Mouse (Mus musculus): ENCODE results near the gene Fam187b.
"Not testable (repeated sequence)": the region's sequence is repeated elsewhere in the genome, so short reads cannot be mapped to it uniquely, and the experiment has no call there.

Gene Fam187b

DNA sequence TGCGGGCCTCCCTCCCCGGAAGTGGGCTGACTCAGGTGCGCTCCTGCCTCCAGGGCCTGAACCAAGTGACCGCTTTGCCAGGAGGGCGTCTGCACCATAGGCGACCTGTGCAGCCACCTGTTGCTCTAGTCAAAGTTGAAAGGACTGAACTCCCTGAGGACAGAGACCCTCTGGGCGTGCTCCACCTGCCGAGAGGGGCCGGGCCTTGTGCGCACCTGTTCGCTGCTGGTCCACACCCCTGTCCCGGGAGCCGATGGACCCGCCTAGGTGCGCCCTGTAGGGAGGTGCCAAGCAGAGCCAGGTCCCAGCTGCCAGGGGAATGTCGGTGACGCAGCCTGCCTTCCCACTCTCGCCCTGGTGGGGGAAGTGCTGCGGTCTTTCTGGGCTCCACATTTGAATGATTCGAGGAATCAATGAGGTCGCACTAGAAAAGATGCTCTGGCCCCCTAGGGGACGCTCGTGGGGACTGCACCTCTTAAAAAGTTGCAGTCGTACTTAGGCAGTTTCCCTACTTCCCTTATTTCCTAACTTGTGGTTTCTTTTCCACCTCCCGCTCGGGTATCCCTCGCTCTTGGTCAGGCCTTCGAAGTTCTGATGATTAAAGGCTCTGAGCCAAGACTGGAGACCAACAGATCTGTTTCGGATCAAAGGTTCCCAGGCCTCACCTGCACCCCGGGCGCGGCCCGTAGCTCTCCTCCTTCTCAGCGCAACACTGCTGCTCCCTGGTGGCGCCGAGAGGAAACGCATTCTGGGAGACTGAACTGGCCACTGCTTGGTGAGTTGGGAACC is at the start of gene Fam187b:
TSS of gene Fam187b (plus strand) at position 290 of the 789 bp plus-strand sequence.
- DNase-seq (ENCODE audit: low spot score in 2 of 2): peak; percentile 72 to 84

DNA sequence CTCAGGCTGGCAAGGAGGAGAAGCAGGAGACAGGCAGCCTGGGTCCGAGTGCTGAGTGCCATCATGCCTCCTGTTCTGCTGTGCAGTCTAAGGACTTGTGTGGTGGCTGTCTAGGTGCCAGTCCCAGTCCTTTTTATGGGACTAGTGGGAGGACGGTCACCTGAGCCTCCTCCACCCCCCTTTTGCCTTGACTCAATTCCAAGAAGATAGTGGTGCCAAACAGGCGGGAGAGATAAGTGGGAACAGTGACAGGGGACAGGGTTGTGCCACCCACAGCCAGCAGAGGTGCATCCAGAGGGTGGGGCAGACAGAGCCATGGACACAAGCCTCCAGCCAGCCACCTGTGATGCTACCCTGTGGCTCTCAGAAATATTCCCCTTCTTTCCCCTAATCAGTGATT is 49.5 kb upstream of the Fam187b start:
- DNase-seq (ENCODE audit: low spot score in 2 of 2): peak in 1 of 2 experiments; percentile 8

DNA sequence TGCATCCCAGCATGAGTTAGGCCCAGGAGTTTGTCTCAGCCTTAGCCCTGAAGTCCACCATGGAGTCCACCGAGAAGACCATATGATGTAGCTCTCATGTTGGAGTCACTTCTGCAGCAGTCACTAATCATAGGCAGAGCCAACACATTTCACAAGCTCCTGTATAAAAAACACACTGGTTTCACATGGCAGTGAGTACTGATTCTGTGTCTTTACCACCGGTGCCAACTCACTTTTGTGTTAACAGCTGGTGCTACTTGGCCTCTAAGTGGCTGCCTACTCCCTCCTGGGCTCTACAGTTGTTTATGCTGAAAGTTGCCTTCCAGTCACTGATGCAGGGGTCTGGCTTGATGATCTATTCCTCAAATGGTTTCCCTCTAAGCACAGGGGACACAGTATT is 49.0 kb upstream of the Fam187b start, which contains the start of gene Hamp2:
TSS of gene Hamp2 (minus strand) at position 101 of the 400 bp plus-strand sequence.
- not testable (repeated sequence) for DNase-seq (ENCODE audit: low spot score in 2 of 2)

DNA sequence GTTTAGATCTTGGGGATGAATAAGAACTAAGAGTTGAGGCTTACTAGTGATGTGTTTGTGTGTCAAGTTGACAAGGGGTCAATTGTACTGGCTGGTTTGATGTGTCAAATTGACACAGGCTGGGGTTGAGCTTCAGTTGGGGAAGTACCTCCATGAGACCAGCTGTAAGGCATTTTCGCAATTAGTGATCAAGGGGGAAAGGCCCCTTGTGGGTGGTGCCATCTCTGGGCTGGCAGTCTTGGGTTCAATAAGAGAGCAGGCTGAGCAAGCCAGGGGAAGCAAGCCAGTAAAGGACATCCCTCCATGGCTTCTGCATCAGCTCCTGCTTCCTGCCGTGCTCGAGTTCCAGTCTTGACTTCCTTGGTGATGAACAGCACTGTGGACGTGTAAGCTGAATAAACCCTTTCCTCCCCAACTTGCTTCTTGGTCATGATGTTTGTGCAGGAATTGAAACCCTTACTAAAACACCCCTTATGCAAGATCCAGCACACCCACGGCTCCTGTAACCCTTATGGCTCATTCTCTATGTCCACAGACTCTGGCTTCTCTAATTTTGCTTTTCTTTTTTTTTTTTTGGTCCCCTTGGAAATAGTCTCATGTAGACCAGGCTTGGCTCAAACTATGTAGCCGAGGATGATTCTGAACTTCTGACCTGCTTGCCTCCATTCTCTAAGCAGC is 38.0 kb upstream of the Fam187b start:
- DNase-seq (ENCODE audit: low spot score in 2 of 2): not testable (repeated sequence)

DNA sequence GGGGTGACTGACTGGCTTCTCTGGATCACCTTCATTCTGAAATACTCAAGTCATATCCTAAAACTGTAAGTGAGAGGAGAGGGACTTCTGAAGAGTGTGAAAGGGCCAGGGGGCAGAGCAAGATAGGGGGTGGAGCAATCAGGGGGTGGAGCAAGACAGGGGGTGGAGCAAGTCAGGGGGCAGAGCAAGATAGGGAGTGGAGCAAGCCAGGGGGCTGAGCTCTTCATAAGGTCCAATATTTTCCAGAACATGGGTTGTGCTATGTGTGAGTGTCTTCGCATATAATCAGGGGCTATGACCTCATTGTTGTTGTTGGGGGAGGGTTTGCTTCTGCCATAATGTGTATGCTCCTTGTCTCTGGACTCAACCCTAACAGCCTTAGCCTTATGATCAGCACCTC is 33.5 kb upstream of the Fam187b start:
- DNase-seq (ENCODE audit: low spot score in 2 of 2): not testable (repeated sequence)

DNA sequence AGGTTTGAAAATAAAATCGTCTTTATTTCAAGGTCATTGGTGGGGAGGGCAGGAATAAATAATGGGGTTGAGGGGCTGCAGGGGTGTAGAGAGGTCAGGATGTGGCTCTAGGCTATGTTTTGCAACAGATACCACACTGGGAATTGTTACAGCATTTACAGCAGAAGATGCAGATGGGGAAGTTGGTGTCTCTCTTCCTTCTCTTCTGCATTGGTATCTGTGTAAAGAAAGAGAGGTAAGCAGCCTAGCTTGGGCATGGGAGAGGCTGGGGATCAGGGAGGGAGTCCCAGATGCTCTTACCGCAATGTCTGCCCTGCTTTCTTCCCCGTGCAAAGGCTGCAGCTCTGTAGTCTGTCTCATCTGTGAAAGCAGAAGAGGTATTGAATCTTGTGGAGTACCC is 31.2 kb upstream of the Fam187b start:
- DNase-seq (ENCODE audit: low spot score in 2 of 2): not testable (repeated sequence)

DNA sequence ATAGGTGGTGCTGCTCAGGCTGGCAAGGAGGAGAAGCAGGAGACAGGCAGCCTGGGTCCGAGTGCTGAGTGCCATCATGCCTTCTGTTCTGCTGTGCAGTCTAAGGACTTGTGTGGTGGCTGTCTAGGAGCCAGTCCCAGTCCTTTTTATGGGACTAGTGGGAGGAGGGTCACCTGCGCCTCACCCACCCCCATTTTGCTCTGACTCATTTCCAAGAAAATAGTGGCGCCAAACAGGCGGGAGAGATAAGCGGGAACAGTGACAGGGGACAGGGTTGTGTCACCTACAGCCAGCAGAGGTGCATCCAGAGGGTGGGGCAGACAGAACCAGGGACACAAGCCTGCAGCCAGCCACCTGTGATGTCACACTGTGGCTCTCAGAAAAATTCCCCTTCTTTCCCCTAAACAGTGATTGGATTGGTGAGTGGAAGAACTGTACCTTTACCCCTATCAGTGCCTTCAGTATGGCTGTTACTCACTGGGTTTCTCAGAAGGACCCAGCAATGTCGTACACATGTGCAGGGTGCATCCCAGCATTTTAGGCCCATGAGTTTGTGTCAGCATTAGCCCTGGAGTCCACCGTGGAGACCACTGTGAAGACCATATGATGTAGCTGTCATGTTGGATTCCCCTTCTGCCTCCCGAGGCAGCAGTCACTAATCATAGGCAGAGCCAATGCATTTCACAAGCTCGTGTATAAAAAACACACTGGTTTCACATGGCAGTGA is 29.5 kb upstream of the Fam187b start, which contains the start of gene Hamp:
TSS of gene Hamp (minus strand) at position 124 of the 727 bp plus-strand sequence.
- DNase-seq (ENCODE audit: low spot score in 2 of 2): no peak

DNA sequence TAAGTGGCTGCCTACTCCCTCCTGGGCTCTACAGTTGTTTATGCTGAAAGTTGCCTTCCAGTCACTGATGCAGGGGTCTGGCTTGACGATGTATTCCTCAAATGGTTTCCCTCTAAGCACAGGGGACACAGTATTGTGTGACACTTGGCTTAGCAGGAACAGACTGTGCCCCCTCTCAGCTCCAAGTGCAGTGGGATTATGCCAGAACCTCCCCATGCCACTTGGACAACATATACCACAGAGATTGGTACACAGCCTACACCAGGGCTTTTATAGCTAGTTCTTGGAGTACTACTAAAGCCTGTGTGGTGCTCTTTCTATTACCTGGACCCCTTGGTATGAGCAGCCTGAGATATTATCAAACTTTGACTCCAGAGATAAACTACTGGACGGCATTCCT is 28.9 kb upstream of the Fam187b start:
- DNase-seq (ENCODE audit: low spot score in 2 of 2): not testable (repeated sequence)

DNA sequence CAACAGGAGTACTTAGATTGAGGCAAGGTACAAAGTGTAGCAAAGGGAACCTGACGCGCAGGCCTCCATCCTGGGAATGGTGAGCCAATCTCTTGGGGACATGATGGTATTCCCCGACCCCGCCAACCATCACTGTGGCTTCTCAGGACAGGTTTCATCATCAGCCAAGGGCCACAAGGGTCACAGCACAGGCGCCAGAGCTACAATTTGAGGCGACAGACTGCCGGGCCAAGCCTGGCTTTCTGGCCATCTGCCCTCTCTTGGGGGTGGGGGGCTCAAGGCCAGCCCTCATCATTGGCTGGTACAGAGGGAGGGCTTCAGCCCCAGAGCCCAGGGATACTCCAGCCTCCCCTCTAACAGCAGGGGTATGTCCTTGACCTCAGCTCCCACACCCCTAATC is 28.1 kb upstream of the Fam187b start:
- not testable (repeated sequence) for DNase-seq (ENCODE audit: low spot score in 2 of 2)

DNA sequence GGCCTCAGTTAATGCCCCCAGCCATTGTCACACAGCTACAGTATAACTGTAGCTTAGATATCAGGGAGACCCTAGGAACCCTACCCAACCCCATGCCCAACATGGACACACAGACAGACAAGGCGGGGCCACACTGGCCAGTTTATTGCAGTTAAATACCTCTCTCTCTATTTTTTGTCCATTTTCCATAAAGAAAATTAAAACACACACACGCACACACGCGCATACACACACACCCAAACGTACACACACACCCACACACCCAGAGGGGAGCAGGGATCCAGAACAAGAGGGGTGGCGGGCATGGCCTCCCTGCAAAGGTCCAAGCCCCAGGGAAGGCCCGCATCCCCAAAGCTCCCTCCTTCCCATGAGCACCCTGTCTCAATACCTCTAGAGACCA is 27.7 kb upstream of the Fam187b start:
- DNase-seq (ENCODE audit: low spot score in 2 of 2): no peak

DNA sequence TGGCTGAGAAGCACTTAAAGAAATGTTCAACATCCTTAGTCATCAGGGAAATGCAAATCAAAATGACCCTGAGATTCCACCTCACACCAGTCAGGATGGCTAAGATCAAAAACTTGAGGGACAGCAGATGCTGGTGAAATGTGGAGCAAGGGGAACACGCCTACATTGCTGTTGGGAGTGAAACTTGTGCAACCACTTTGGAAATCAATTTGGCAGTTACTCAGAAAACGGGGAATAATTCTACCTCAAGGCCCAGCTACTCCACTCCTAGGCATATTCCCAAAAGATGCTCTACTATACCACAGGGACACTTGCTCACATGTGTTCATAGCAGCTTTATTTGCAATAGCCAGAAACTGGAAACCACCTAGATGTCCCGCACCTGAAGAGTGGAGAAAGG is 23.7 kb upstream of the Fam187b start:
- DNase-seq (ENCODE audit: low spot score in 2 of 2): not testable (repeated sequence)

DNA sequence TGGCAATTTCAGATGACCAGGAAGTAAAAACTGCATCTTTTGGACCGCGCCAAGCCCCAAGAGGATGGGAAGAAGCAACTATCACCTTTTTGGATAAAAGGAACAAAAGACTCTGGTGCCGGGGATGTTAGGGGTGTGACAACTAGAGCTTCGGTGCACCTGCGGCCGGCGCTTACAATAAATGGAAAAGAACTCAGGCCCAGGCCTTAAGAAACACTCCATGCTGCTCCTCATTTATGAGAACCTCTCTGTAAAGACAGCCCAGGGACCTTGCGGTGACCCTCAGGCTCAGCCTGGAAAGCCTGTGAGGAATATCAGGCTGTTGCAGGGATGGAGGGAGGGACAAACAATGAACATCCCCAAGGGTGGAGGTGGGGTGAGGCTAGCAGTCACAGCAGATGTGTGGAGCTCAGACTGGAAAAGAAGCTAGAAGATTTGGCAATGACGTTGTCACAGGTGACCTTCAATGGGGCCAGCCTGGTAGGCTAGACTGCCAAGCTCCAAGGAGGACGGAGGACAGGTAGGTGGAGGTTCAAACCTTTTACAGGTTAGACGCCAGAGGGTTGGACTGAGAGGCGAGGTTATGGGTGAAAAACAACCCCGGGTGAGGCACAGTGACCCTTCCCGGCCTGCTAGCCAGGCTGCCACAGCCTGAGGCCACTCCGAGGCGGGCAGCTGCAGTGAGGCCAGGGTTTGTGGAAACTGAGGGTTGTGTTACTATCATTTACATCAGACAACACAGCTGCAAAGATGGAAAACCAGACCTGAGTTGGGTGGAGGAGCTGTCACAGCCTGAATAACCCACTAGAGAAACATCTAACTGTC is 20.9 kb upstream of the Fam187b start:
- DNase-seq (ENCODE audit: low spot score in 2 of 2): no peak

DNA sequence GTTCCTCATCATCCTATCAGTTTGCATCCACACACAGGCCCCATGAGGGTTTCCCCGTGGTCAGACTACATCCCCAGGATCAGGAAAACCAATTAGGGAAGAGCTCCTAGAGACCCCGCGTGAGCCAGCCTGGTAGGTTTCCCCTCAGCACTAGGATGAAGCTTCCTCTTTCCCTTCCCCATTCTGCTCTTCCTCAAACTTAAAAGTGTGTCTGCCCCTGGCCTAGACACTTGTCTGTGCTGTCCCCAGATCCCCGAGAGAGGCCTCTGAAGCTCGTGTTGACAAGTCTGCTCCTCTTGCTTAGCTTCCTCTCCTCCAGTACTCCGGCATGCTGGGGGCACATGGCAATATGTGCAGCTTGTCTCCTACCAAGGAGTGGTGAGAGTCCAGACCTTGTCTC is 20.1 kb upstream of the Fam187b start:
- peak in 1 of 2 experiments; percentile 55 for DNase-seq (ENCODE audit: low spot score in 2 of 2)

DNA sequence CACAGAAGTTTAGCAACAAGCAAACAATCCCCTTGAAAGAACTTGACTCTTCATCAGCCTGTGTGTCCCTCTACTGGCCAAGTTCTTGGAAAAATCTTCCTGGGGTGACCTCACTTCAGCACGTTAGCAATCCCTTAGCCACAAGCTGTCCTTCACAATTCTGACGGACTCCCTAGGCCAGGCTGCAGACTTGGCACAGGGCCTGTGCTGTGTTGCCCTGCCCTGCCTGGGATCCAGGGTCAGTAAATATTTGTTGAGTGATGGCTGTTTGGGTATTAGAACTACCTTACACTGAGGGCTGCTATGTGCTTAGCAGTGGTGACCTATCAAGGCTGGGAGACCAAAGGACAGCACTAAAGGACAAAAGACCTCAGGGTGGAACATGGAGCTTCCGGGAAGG is 19.6 kb upstream of the Fam187b start:
- no peak for DNase-seq (ENCODE audit: low spot score in 2 of 2)

DNA sequence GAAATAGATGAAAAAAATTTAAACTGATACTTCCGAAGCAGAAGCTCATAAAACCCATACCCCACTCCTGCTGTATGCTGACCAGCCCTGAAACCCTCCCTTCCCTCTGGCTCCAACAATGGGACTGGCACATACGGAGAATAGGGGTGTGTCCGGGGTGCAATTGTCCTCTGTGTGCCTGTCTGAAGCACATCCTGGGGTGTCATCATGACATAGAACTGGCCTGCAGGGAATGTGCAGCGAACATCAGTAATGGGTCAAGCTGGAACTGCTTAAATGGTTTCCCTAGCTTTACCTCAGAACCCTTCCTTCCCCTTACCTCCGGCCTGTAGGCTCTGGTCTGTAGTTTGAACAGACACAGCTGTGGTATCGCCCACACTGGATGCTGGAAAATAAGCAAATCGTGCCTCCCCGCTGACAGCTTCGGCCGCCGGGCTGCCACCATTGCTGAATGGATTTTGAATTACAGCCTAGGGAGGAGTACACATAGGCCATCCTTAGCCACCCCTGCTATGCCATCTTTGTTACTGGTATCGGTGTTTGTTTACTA is 18.5 kb upstream of the Fam187b start:
- DNase-seq (ENCODE audit: low spot score in 2 of 2): no peak

DNA sequence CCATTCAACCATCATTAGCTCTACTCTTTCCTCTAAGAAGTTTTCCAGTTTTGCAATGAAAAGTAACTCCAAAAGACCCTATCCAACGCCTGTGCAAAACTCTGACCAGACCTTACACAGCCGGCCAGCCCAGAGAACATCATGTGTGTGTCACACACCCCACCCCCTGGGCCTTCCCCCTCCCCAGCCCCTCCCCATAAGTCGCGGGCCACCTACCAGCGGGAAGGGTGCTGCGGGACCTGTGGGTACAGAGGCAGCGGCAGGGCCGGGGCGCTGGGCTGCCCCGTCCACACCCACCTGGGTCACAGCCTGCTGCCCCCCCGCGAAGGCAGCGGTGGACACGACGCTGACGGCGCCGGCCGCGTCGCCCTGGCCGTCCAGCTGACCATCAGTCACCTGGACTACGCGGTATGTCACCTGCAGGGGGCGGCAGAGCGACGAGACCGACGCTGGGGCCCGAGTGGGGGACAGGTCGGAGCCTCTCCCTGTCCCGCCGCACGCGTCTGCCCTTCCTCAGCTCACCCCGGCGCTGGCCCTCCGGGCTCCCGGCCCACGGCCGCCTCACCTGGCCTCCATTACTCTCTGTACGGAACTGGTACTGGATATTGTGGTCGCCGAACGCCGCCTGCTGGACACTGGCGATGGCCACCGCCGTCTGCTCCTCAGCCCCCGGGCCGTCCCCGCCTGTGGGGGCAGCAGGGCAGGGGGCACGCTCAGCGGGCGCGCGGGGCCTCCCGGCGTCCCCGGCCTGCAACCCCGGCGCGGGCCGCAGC is 17.8 kb upstream of the Fam187b start:
- peak; percentile 86 to 89 for DNase-seq (ENCODE audit: low spot score in 2 of 2)

DNA sequence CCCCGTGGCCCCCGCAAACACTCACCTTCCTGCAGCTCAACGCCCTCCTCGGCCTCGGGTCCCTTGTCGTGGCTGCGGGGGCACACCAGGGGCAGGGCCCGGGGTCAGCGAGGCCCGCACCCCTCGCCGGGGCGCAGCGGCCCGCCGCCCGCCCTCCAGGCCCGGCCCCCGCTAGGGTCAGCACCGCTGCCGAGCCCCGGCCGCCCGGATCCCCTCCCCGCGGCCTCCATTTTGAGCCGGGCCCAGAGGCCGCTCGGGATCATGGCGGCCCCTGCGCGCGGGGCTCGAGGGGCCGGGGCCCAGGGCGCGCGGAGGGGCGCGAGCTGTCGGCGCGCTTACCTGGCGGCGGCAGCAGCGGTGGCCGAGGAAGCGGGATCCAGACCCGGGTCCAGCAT is 17.2 kb upstream of the Fam187b start:
- DNase-seq (ENCODE audit: low spot score in 2 of 2): no peak

DNA sequence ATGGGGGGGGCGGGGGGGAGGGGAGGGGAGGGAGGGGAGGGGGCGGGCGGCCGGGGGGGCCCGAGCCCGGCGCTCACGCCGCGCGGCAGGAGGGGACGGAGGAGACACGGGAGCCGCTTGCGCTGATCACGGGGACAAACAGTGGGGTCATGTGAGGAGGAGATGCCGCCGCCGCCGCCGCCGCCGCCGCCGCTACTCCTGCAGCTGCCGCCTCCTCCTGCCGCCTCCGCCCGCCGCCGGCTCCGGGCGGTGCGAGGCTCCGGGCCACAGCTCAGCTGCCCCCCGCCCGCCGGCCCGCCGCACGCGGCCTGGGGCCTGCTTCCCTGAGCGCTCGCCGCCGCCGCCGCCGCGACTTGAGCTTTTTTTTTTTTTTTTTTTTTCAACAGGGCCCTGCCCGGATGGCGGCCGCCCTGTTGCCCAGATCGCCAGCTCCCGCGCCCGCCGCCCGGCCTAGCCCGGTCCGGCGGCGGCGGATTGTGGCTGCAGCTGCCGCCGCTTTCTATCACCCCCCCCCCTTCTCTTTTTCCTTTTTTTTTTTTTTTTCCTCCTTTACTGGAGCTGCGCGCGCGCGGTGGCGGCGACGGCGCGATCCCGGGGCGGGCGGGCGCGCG is 16.7 kb upstream of the Fam187b start, which contains the start of gene Usf2:
TSS of gene Usf2 (minus strand) at position 48 of the 611 bp plus-strand sequence.
- peak; percentile 73 to 81 for DNase-seq (ENCODE audit: low spot score in 2 of 2)

DNA sequence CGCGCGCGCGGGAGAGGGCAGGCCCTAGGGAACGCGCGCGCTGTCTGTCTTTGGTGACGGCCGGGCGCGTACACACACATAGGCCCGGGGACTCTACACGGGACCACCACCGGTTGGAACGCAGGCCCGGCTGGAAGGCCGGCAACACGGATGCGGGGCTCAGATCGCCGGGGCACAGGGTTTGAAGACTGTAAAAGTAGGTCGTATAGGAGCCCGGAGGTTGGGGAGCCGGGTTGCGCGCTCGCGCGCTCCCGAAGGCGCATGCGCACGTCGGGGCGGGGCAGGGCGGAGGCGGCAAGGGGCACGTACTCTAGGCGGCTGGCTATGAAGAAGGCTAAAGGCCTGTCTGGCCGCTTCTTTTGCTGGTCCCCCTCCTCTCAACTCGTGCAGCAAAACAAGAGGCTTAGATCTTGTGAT is 16.2 kb upstream of the Fam187b start:
- DNase-seq (ENCODE audit: low spot score in 2 of 2): peak; percentile 96

Measured in heart, adult 9 months (tissue).